Mouse (Mus musculus): ENCODE measurements around the gene Uaca. TPM values are rescaled to one million over a fixed set of nuclear protein-coding genes. Genes with fewer than 3 reads are reported as not detected.

Uaca gene
- total and polyA plus RNA-seq, 3 experiments: 0.17 to 0.34 TPM; not detected in 1

DNA sequence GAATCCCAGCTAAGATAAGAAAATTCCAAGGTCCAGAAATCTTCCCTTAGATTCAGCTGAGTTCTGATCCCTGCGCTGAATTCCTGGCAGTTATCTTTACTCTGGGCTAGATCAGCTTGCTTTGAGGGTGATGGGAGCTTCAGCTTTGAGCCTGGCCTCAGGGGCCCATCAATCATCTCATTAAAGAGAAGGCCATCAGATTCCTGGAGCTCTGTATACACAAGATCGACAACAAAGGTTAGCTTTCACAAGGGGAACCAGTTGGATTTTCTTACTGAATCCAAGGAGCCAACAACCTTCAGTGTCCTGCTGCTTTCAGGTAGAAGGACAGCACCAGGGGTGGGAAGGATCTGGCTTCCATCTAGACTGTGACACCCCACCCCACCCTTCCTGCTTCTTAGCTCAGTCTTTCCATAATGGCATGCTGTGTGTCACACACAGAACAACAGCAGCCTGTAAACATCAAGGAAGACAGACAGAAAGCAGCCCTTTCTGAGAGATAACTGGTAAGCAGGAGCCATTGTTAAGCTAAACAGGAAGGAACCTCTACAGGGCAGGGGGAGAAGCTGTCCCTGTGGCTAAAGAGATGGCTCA is 6.7 kb upstream of the Uaca start:
- no peak overlapping the region for H3K4me2 ChIP-seq (ENCODE audit: insufficient read depth, low read depth, poor library complexity, severe bottlenecking)
- DNase-seq (ENCODE audit: extremely low read depth): no peak
- H3K4me1 ChIP-seq (ENCODE audit: control insufficient read depth in 1 of 2, insufficient read depth in 2 of 2): peaks cover 0 to 16% of the 10 kb centered on the region in 2 experiments; a peak in 2 of 4 replicates
- no peaks in the 10 kb centered on the region for H3K79me2 ChIP-seq (replicated peaks; ENCODE audit: control insufficient read depth, extremely low read depth, insufficient read depth, poor library complexity, severe bottlenecking)
- no peaks in the 10 kb centered on the region for H3K27me3 ChIP-seq (replicated peaks)
- no peaks in the 10 kb centered on the region for H3K9me3 ChIP-seq (replicated peaks; ENCODE audit: low read length)
- H3K27ac ChIP-seq (ENCODE audit: insufficient read depth, low read depth): no peak overlapping the region
- no peaks in the 10 kb centered on the region for H3K36me3 ChIP-seq (replicated peaks in 1 of 2; ENCODE audit: control insufficient read depth in 1 of 2, insufficient read depth in 1 of 2, low read length in 1 of 2)
- TF ChIP-seq CHD1 (IDR thresholded peaks at IDR 0.05; ENCODE audit: low read depth, low read length): no peak
- TF ChIP-seq MAX (IDR thresholded peaks at IDR 0.05; ENCODE audit: low read length): no peak
- no peak for TF ChIP-seq ZMIZ1 (IDR thresholded peaks at IDR 0.05; ENCODE audit: low read depth, low read length)
- no peak for TF ChIP-seq NRF1 (IDR thresholded peaks at IDR 0.05; ENCODE audit: low read depth, low read length)
- no peak for TF ChIP-seq USF2 (conservative IDR thresholded peaks at IDR 0.05; ENCODE audit: low read depth, low read length)
- no peak for TF ChIP-seq BHLHE40 (IDR thresholded peaks at IDR 0.05; ENCODE audit: low read depth, low read length)
- no peak overlapping the region for H3K9ac ChIP-seq (ENCODE audit: insufficient read depth, low read depth)
- H3K4me3 ChIP-seq (replicated peaks in 1 of 3; ENCODE audit: low read depth in 2 of 3, low read length in 2 of 3, poor library complexity in 1 of 3): no peak overlapping the region
- in situ Hi-C loops (cut with MboI; ENCODE audit: low pct_ligation_motif_present, low pct_unique_long_range_greater_than_20kb, low sequenced_read_pairs) (no loop called here), dilution Hi-C loops (cut with MboI; ENCODE audit: extremely low pct_ligation_motif_present, extremely low pct_unique_long_range_greater_than_20kb, low sequenced_read_pairs) (no loop called here)

DNA sequence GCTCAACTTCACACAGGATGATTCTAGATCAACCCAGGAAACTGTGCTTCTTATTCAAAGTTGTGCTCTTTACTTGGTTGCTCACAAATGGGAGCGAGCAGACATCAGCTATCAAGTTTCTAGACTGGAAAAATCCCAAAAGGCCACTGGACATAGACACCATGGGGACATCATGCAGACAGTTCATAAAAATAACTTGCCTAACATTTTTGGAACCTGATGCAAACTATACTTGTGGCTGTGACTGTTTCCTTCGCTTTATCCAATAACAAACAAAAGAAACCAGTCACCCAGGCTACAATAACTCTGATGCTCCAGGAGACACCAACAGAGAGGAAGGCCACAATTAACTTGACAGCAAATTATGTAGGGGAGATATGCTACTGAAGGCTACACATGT is 4.1 kb upstream of the Uaca start:
- dilution Hi-C loops (cut with MboI; ENCODE audit: extremely low pct_ligation_motif_present, extremely low pct_unique_long_range_greater_than_20kb, low sequenced_read_pairs): no loop called here
- peaks cover 0 to 4% of the 10 kb centered on the region in 2 experiments; a peak in 2 of 4 replicates for H3K4me1 ChIP-seq (ENCODE audit: control insufficient read depth in 1 of 2, insufficient read depth in 2 of 2)
- TF ChIP-seq KAT2A (IDR thresholded peaks at IDR 0.05; ENCODE audit: insufficient replicate concordance, low read length) (no peak), POLR2A (IDR thresholded peaks at IDR 0.05; ENCODE audit: low read depth, low read length) (no peak), TBP (conservative IDR thresholded peaks at IDR 0.05; ENCODE audit: low read depth, low read length) (no peak)

DNA sequence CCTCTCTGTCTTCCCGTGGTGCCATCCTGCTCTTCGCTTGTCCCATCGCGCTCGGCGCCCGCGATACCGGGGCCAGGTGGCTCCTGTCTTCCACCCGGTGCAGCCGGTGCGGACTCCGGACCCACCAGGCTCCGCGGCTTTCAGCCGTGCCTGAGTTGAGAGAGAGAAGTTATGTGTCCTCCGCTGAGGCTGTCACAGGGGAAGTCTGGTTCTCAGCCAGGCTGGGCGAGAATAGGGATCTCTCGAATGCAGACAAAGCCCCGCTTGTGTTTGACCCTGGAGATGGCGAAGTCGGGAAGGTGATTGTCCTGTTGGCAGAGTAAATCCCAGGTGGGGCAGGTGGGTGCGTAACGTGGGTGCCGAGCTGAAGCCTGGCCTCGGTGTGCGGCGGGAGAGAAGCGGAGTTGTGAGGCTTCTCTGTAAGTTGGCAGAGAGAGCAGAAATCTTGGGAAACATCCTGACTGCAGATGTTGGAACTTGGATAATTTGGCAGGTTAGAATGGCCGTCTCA is 554 bp downstream of the Uaca start:
- TF ChIP-seq SMC3 (IDR thresholded peaks at IDR 0.05; ENCODE audit: low read depth, low read length) (no peak), TBP (conservative IDR thresholded peaks at IDR 0.05; ENCODE audit: low read depth, low read length) (no peak), POLR2A (IDR thresholded peaks at IDR 0.05; ENCODE audit: low read depth, low read length) (no peak), UBTF (IDR thresholded peaks at IDR 0.05; ENCODE audit: low read depth, low read length) (no peak), CHD2 (IDR thresholded peaks at IDR 0.05; ENCODE audit: low read length) (no peak), TCF12 (IDR thresholded peaks at IDR 0.05; ENCODE audit: low read depth, low read length) (no peak), NRF1 (IDR thresholded peaks at IDR 0.05; ENCODE audit: low read depth, low read length) (no peak), USF1 (IDR thresholded peaks at IDR 0.05; ENCODE audit: low read depth, low read length) (no peak), GABPA (IDR thresholded peaks at IDR 0.05; ENCODE audit: insufficient replicate concordance, low read depth, low read length) (no peak), SIN3A (IDR thresholded peaks at IDR 0.05; ENCODE audit: low read length) (no peak)
- Histone ChIP-seq H3K36me3 (replicated peaks in 1 of 2; ENCODE audit: control insufficient read depth in 1 of 2, insufficient read depth in 1 of 2, low read length in 1 of 2) (no peaks in the 10 kb centered on the region), H3K4me1 (ENCODE audit: control insufficient read depth in 1 of 2, insufficient read depth in 2 of 2) (no peaks in the 10 kb centered on the region), H3K27ac (ENCODE audit: insufficient read depth, low read depth) (no peak overlapping the region), H3K79me2 (replicated peaks; ENCODE audit: control insufficient read depth, extremely low read depth, insufficient read depth, poor library complexity, severe bottlenecking) (no peaks in the 10 kb centered on the region), H3K4me2 (ENCODE audit: insufficient read depth, low read depth, poor library complexity, severe bottlenecking) (no peak overlapping the region), H3K27me3 (replicated peaks) (no peaks in the 10 kb centered on the region), H3K9ac (ENCODE audit: insufficient read depth, low read depth) (no peak overlapping the region), H3K4me3 (replicated peaks in 1 of 3; ENCODE audit: low read depth in 2 of 3, low read length in 2 of 3, poor library complexity in 1 of 3) (no peak overlapping the region), H3K9me3 (replicated peaks; ENCODE audit: low read length) (no peaks in the 10 kb centered on the region)
- in situ Hi-C loops (cut with MboI; ENCODE audit: low pct_ligation_motif_present, low pct_unique_long_range_greater_than_20kb, low sequenced_read_pairs) (no loop called here), dilution Hi-C loops (cut with MboI; ENCODE audit: extremely low pct_ligation_motif_present, extremely low pct_unique_long_range_greater_than_20kb, low sequenced_read_pairs) (no loop called here)
- no peak for DNase-seq (ENCODE audit: extremely low read depth)

More for the DNA sequence above, 4.1 kb upstream of the Uaca start:
- Histone ChIP-seq H3K9ac (ENCODE audit: insufficient read depth, low read depth) (no peak overlapping the region), H3K4me3 (replicated peaks in 1 of 3; ENCODE audit: low read depth in 2 of 3, low read length in 2 of 3, poor library complexity in 1 of 3) (no peak overlapping the region), H3K36me3 (replicated peaks in 1 of 2; ENCODE audit: control insufficient read depth in 1 of 2, insufficient read depth in 1 of 2, low read length in 1 of 2) (no peaks in the 10 kb centered on the region), H3K27me3 (replicated peaks) (no peaks in the 10 kb centered on the region), H3K4me2 (ENCODE audit: insufficient read depth, low read depth, poor library complexity, severe bottlenecking) (no peak overlapping the region), H3K27ac (ENCODE audit: insufficient read depth, low read depth) (no peak overlapping the region), H3K79me2 (replicated peaks; ENCODE audit: control insufficient read depth, extremely low read depth, insufficient read depth, poor library complexity, severe bottlenecking) (no peaks in the 10 kb centered on the region), H3K9me3 (replicated peaks; ENCODE audit: low read length) (no peaks in the 10 kb centered on the region)
- in situ Hi-C loops (cut with MboI; ENCODE audit: low pct_ligation_motif_present, low pct_unique_long_range_greater_than_20kb, low sequenced_read_pairs): no loop called here
- no peak for DNase-seq (ENCODE audit: extremely low read depth)
